Mouse (Mus musculus) effector memory CD4-positive, alpha-beta T cell, adult 7 months (primary cell): ENCODE results near the gene Mageb18. TPM values are rescaled to one million over a fixed set of nuclear protein-coding genes. Genes with fewer than 3 reads are reported as not detected.

Source experiments
- polyA plus RNA-seq: library from polyadenylated mRNA; unstranded; fragments of 100-300 nt; shearing (Covaris generic); gene quantifications from one replicate; pipeline ENCODE4 v1.2.1, GENCODE M21; 2017

Gene Mageb18
- not detected for polyA plus RNA-seq

GRCm38 (mm10) chrX:92599472-92599871 is at the start of gene Mageb18:
Gene Mageb18, minus strand, starts transcription at chrX:92599572.

GRCm38 (mm10) chrX:92489649-92490048 is 109.7 kb downstream of the Mageb18 start, which contains the start of gene Gm5941:
Gene Gm5941, plus strand, starts transcription at chrX:92489949.

Other genes starting within 250 kb of the Mageb18 start
- not detected for gene Gm5941, start 109.6 kb downstream of the Mageb18 start, polyA plus RNA-seq